Mouse (Mus musculus) ES-Bruce4 (cell line): Measurements from ENCODE around the gene Syne3. TPM values are rescaled to one million over a fixed set of nuclear protein-coding genes. Genes with fewer than 3 reads are reported as not detected.
A peak's percentile ranks its signal among the peaks of the same experiment; 100 is the strongest.

Experiments used
- H3K27ac ChIP-seq: 2 replicates; pipeline ENCODE4 v1.5.1; 2012; ENCODE audit warnings: low read length, inconsistent platforms; ENCODE audit not compliant: insufficient read depth
- H3K27me3 ChIP-seq: 2 replicates; pipeline ENCODE4 v1.6.1; 2012; ENCODE audit warnings: mild to moderate bottlenecking, low read length, inconsistent platforms; ENCODE audit not compliant: control insufficient read depth, poor library complexity, insufficient read depth, severe bottlenecking
- H3K36me3 ChIP-seq: 2 replicates; pipeline ENCODE4 v1.6.1; 2012; ENCODE audit warnings: inconsistent platforms, mild to moderate bottlenecking, low read length, moderate library complexity; ENCODE audit not compliant: control insufficient read depth, poor library complexity, insufficient read depth, severe bottlenecking
- H3K4me1 ChIP-seq: one replicate; pipeline ENCODE4 v1.8.1; 2011; ENCODE audit warnings: low read length; ENCODE audit not compliant: control insufficient read depth, insufficient read depth
- H3K4me3 ChIP-seq: 2 replicates; pipeline ENCODE4 v1.5.1; 2011; ENCODE audit warnings: low read depth, mild to moderate bottlenecking, low read length
- H3K9ac ChIP-seq: 2 replicates; pipeline ENCODE4 v1.6.1; 2012; ENCODE audit warnings: low read depth, mild to moderate bottlenecking, inconsistent platforms; ENCODE audit not compliant: poor library complexity, severe bottlenecking
- H3K9me3 ChIP-seq: replicated peaks from 2 replicates; pipeline ENCODE4 v1.6.1; 2012; ENCODE audit warnings: mild to moderate bottlenecking, low read length, inconsistent platforms; ENCODE audit not compliant: control insufficient read depth, poor library complexity, insufficient read depth, severe bottlenecking
- CTCF ChIP-seq: IDR thresholded peaks from one replicate; pipeline ENCODE4 v1.8.1; 2011; ENCODE audit warnings: low read depth, low read length
- EP300 ChIP-seq: IDR thresholded peaks from 2 replicates; pipeline ENCODE4 v1.6.1; 2011; ENCODE audit warnings: low read depth, low read length; ENCODE audit not compliant: insufficient read depth
- POLR2A ChIP-seq: IDR thresholded peaks from one replicate; pipeline ENCODE4 v1.8.1; 2011; ENCODE audit warnings: low read length; ENCODE audit not compliant: insufficient read depth
- polyA plus RNA-seq: library from polyadenylated mRNA; stranded (reverse); fragments of >200 nt; gene quantifications from 2 replicates; pipeline ENCODE4 v1.2.4, GENCODE M21; 2011; ENCODE audit warnings: low read depth; ENCODE audit not compliant: missing spikeins, insufficient read depth, insufficient read length

Gene Syne3
- polyA plus RNA-seq, 1 experiment, result 1.2 TPM

GRCm38 (mm10) chr12:104998541-104998940 is 11.1 kb downstream of the Syne3 start:
- Histone ChIP-seq H3K27ac (peak overlapping the region; percentile 14; the same call in 1 of the 2 replicates), H3K36me3 (no peaks in the 10 kb centered on the region), H3K9ac (no peak overlapping the region), H3K4me3 (no peak overlapping the region), H3K27me3 (no peaks in the 10 kb centered on the region), H3K4me1 (peaks cover 18% of the 10 kb centered on the region), H3K9me3 (no peaks in the 10 kb centered on the region)
- TF ChIP-seq POLR2A, result no peak
- no peak for TF ChIP-seq CTCF

- no peak overlapping the region for H3K4me3 ChIP-seq
- H3K9ac ChIP-seq, result no peak overlapping the region
- H3K27ac ChIP-seq, result no peak overlapping the region
- TF ChIP-seq EP300 (no peak), CTCF (no peak), POLR2A (no peak)
- H3K27me3 ChIP-seq, result no peaks in the 10 kb centered on the region
- no peaks in the 10 kb centered on the region for H3K9me3 ChIP-seq
- peaks cover 13% of the 10 kb centered on the region for H3K4me1 ChIP-seq
- no peaks in the 10 kb centered on the region for H3K36me3 ChIP-seq
These were observed 11.8 kb downstream of the Syne3 start for GRCm38 (mm10) chr12:104997641-104998293.

- TF ChIP-seq CTCF (no peak), POLR2A (no peak), EP300 (no peak)
These were observed 12.4 kb downstream of the Syne3 start for GRCm38 (mm10) chr12:104997159-104997558.

GRCm38 (mm10) chr12:104996012-104996728 is 13.4 kb downstream of the Syne3 start:
- no peaks in the 10 kb centered on the region for H3K27me3 ChIP-seq
- no peak overlapping the region for H3K4me3 ChIP-seq
- no peak overlapping the region for H3K9ac ChIP-seq
- no peaks in the 10 kb centered on the region for H3K9me3 ChIP-seq
- peaks cover 10% of the 10 kb centered on the region for H3K4me1 ChIP-seq
- no peak overlapping the region for H3K27ac ChIP-seq
- TF ChIP-seq CTCF (no peak), POLR2A (no peak), EP300 (no peak)
- no peaks in the 10 kb centered on the region for H3K36me3 ChIP-seq

More at GRCm38 (mm10) chr12:104997159-104997558, 12.4 kb downstream of the Syne3 start:
- H3K9ac ChIP-seq, result no peak overlapping the region
- no peak overlapping the region for H3K4me3 ChIP-seq
- no peak overlapping the region for H3K27ac ChIP-seq
- H3K27me3 ChIP-seq, result no peaks in the 10 kb centered on the region
- no peaks in the 10 kb centered on the region for H3K36me3 ChIP-seq
- H3K9me3 ChIP-seq, result no peaks in the 10 kb centered on the region
- peaks cover 10% of the 10 kb centered on the region for H3K4me1 ChIP-seq

- H3K9me3 ChIP-seq, result no peaks in the 10 kb centered on the region
- TF ChIP-seq POLR2A (no peak), EP300 (no peak), CTCF (no peak)
These were observed 14.2 kb downstream of the Syne3 start for GRCm38 (mm10) chr12:104995259-104995876.

GRCm38 (mm10) chr12:104992838-104993237 is 16.8 kb downstream of the Syne3 start:
- Histone ChIP-seq H3K9ac (no peak overlapping the region), H3K27me3 (no peaks in the 10 kb centered on the region), H3K27ac (no peak overlapping the region), H3K4me3 (no peak overlapping the region), H3K4me1 (no peaks in the 10 kb centered on the region), H3K36me3 (no peaks in the 10 kb centered on the region), H3K9me3 (no peaks in the 10 kb centered on the region)
- no peak for TF ChIP-seq EP300
- TF ChIP-seq POLR2A, result no peak
- no peak for TF ChIP-seq CTCF

More at GRCm38 (mm10) chr12:104995259-104995876, 14.2 kb downstream of the Syne3 start:
- Histone ChIP-seq H3K36me3 (no peaks in the 10 kb centered on the region), H3K27ac (no peak overlapping the region), H3K27me3 (no peaks in the 10 kb centered on the region), H3K4me3 (no peak overlapping the region), H3K4me1 (peaks cover 6% of the 10 kb centered on the region), H3K9ac (no peak overlapping the region)
